Mouse (Mus musculus): Measurements from ENCODE around the gene Olfr105-ps. TPM values are rescaled to one million over a fixed set of nuclear protein-coding genes. Genes with fewer than 3 reads are reported as not detected.

Olfr105-ps gene
- polyA plus RNA-seq (2017; shearing (Covaris generic)), result not detected

DNA sequence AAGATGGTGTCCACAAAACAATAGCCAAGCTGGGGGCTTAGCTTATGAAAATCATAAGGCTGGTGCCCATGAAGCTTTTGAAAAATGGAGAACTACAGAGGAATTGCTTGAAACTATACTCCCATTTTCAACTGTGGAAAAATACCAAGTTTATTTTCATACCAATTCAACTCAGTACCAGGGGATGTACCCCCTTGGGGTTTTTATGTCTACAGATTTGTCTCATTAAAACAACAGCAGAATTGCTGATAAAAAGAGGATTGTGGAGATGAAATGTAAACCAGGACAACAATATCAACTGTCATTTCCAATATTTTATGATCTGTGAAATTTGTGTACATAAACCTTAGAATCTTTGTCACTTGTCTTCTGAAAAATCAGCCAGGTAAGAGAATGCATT lies at the start of gene Olfr105-ps:
TSS of gene Olfr105-ps (plus strand) at position 301 of the 400 bp plus-strand sequence.

GRCm38 (mm10) chr17:37339598-37339997 lies 39.2 kb upstream of the Olfr105-ps start, which contains the start of gene Olfr103:
Olfr103 (minus strand) TSS chr17:37339698.

DNA sequence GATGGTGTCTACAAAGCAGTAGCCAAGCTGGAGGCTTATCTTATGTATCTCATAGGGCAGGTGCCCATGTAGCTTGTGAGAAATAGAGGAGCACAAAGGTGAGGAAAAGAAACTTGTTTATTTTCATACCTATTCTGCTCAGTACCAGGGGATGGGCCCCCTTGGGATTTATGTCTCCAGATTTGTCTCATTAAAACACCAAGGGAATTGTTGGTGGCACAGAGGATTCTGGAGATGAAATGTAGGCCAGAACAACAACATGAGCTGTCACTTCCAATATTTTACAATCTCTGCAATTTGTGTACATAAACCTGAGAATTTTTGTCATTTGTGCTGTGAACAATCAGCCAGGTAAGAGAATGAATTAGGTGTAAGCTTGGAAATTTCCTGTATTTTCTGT lies 19.6 kb upstream of the Olfr105-ps start, which contains the start of gene Olfr104-ps:
TSS of gene Olfr104-ps (plus strand) at position 301 of the 400 bp plus-strand sequence.

DNA sequence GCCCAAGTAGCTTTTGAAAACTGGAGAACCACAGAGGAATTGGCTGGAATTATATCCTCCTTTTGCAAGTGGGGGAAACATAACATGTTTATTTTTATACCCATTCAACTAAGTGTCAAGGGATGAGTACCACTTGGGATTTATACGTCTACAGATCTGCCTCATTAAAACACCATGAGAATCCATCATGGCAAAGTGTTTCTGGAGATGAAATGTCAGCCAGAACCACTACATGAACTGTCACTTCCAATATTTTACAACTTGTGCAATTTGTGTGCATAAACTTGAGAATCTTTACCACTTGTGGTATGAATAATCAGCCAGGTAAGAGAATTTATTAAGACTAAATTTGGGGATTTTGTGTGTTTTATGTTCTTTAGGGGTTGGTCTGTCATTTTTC lies 11.3 kb downstream of the Olfr105-ps start, which contains the start of gene Olfr106-ps:
TSS of gene Olfr106-ps (plus strand) at position 301 of the 400 bp plus-strand sequence.

GRCm38 (mm10) chr17:37398926-37399325 lies 20.1 kb downstream of the Olfr105-ps start, which contains the start of gene Olfr107:
Olfr107 (plus strand) TSS chr17:37399226.

Other genes starting within 250 kb of the Olfr105-ps start
- not detected for gene Olfr93, start 217.5 kb upstream of the Olfr105-ps start, polyA plus RNA-seq (2017; shearing (Covaris generic))
- 0.38 TPM for gene Ubd, start 185.1 kb upstream of the Olfr105-ps start, polyA plus RNA-seq (2017; shearing (Covaris generic))
- gene Olfr94, start 178.0 kb upstream of the Olfr105-ps start, polyA plus RNA-seq (2017; shearing (Covaris generic)), result not detected
- not detected for gene Olfr95, start 165.9 kb upstream of the Olfr105-ps start, polyA plus RNA-seq (2017; shearing (Covaris generic))
- not detected for gene Olfr96, start 158.9 kb upstream of the Olfr105-ps start, polyA plus RNA-seq (2017; shearing (Covaris generic))
- not detected for gene Olfr97, start 141.7 kb upstream of the Olfr105-ps start, polyA plus RNA-seq (2017; shearing (Covaris generic))
- not detected for gene Olfr98, start 115.3 kb upstream of the Olfr105-ps start, polyA plus RNA-seq (2017; shearing (Covaris generic))
- gene H2-M3, start 108.8 kb upstream of the Olfr105-ps start, polyA plus RNA-seq (2017; shearing (Covaris generic)), result 103 TPM
- gene Olfr99, start 95.6 kb upstream of the Olfr105-ps start, polyA plus RNA-seq (2017; shearing (Covaris generic)), result 2.4 TPM
- gene Olfr101, start 74.7 kb upstream of the Olfr105-ps start, polyA plus RNA-seq (2017; shearing (Covaris generic)), result 0.10 TPM
- 0.19 TPM for gene Olfr102, start 62.0 kb upstream of the Olfr105-ps start, polyA plus RNA-seq (2017; shearing (Covaris generic))
- not detected for gene Olfr103, start 39.3 kb upstream of the Olfr105-ps start, polyA plus RNA-seq (2017; shearing (Covaris generic))
- not detected for gene Olfr104-ps, start 19.5 kb upstream of the Olfr105-ps start, polyA plus RNA-seq (2017; shearing (Covaris generic))
- gene Olfr106-ps, start 11.4 kb downstream of the Olfr105-ps start, polyA plus RNA-seq (2017; shearing (Covaris generic)), result not detected
- gene Olfr107, start 20.2 kb downstream of the Olfr105-ps start, polyA plus RNA-seq (2017; shearing (Covaris generic)), result 0.05 TPM
- gene Olfr108, start 66.4 kb downstream of the Olfr105-ps start, polyA plus RNA-seq (2017; shearing (Covaris generic)), result not detected
- gene Olfr109, start 79.9 kb downstream of the Olfr105-ps start, polyA plus RNA-seq (2017; shearing (Covaris generic)), result 0.11 TPM
- gene H2-M2, start 104.5 kb downstream of the Olfr105-ps start, polyA plus RNA-seq (2017; shearing (Covaris generic)), result 0.36 TPM
- not detected for gene Olfr110, start 113.4 kb downstream of the Olfr105-ps start, polyA plus RNA-seq (2017; shearing (Covaris generic))
- not detected for gene Olfr111, start 129.0 kb downstream of the Olfr105-ps start, polyA plus RNA-seq (2017; shearing (Covaris generic))
- gene Olfr112, start 190.4 kb downstream of the Olfr105-ps start, polyA plus RNA-seq (2017; shearing (Covaris generic)), result not detected
- gene Olfr113, start 198.6 kb downstream of the Olfr105-ps start, polyA plus RNA-seq (2017; shearing (Covaris generic)), result not detected
- gene Olfr114, start 213.7 kb downstream of the Olfr105-ps start, polyA plus RNA-seq (2017; shearing (Covaris generic)), result not detected
- not detected for gene Olfr115, start 248.1 kb downstream of the Olfr105-ps start, polyA plus RNA-seq (2017; shearing (Covaris generic))
- not detected for gene Olfr116, start 248.2 kb downstream of the Olfr105-ps start, polyA plus RNA-seq (2017; shearing (Covaris generic))

Data from CD4-positive, CD25-positive, alpha-beta regulatory T cell (primary cell).